In genomic region chr3:68647282-68647681, GRCm38 (mm10) we compare ENCODE assay signal across 27 mouse cellular contexts. TPM values are rescaled to one million over a fixed set of nuclear protein-coding genes. Genes with fewer than 3 reads are reported as not detected.
DNase-seq lines count a peak whose midpoint lies in the region; ATAC-seq and TF ChIP-seq lines count a peak whose summit lies in the region.
"Had no signal": no experiment of that assay in that cellular context is flagged by ENCODE, and none has a peak within 500 bp of the region (broad histone marks: within the 10 kb centered on the region; RNA-seq: fewer than 3 reads in every experiment).

No protein-coding gene starts in this region.

- 0 out of 2 replicates have a peak, but pooled peaks cover 4% of the 10 kb centered on the region for H3K9me3 ChIP-seq in kidney, embryonic 14.5 days (ENCODE audit: control insufficient read depth, low read length)
- no peaks in the 10 kb centered on the region for H3K9me3 ChIP-seq in kidney, embryonic 16.5 days (ENCODE audit: low read length)
- no peaks in the 10 kb centered on the region for H3K9me3 ChIP-seq in liver, postnatal 0 days (ENCODE audit: low read length)
- no peaks in the 10 kb centered on the region for H3K9me3 ChIP-seq in liver, embryonic 11.5 days (ENCODE audit: control insufficient read depth, low read length)
- H3K9me3 ChIP-seq: embryonic facial prominence, embryonic 10.5 days; embryonic facial prominence, embryonic 12.5 days; forebrain, embryonic 13.5 days; forebrain, embryonic 15.5 days had no signal

- DNase-seq in kidney, adult 8-10 months = no peak
- no peak for DNase-seq in kidney, postnatal 4 days
- no peak for DNase-seq in liver, postnatal 0 days
- DNase-seq in liver, embryonic 11.5 days (ENCODE audit: low spot score) = no peak
- DNase-seq in splenic B cell, adult 2 months (ENCODE audit: low read depth, low spot score) = peak; percentile 32
- no peak for DNase-seq in embryo, embryonic 11 days
- DNase-seq: adrenal gland, adult 8-10 months; adrenal gland, postnatal 14 days; B cell, adult 2 months; cerebellum, adult 11 months; cerebellum, adult 18-20 months; cerebellum, adult 8-10 months; cerebellum, adult 9-11 months; cerebellum, postnatal 14 days; cerebellum, postnatal 36 days; forebrain, postnatal 0 days had no signal

- no peak for TF ChIP-seq EP300 in liver, postnatal 0 days (IDR thresholded peaks at IDR 0.05; ENCODE audit: low read depth)

- no peak overlapping the region for H3K4me2 ChIP-seq in kidney, embryonic 14.5 days (replicated peaks; ENCODE audit: low read depth, low read length)
- no peak overlapping the region for H3K4me2 ChIP-seq in kidney, embryonic 16.5 days (replicated peaks; ENCODE audit: low read depth, low read length)
- no peak overlapping the region for H3K4me2 ChIP-seq in liver, postnatal 0 days (ENCODE audit: low read depth, low read length)
- no peak overlapping the region for H3K4me2 ChIP-seq in liver, embryonic 11.5 days
- H3K4me2 ChIP-seq: embryonic facial prominence, embryonic 12.5 days; forebrain, embryonic 13.5 days; forebrain, embryonic 15.5 days had no signal

- H3K4me1 ChIP-seq in kidney, embryonic 14.5 days (ENCODE audit: control insufficient read depth, insufficient read depth, low read length) = 0 out of 2 replicates have a peak, but pooled peaks cover 5% of the 10 kb centered on the region
- H3K4me1 ChIP-seq in kidney, embryonic 16.5 days (ENCODE audit: insufficient read depth, low read length) = no peaks in the 10 kb centered on the region
- H3K4me1 ChIP-seq in liver, postnatal 0 days (ENCODE audit: insufficient read depth) = 0 out of 2 replicates have a peak, but pooled peaks cover 2% of the 10 kb centered on the region
- H3K4me1 ChIP-seq in liver, embryonic 11.5 days (replicated peaks; ENCODE audit: control insufficient read depth, insufficient read depth, low read length) = no peaks in the 10 kb centered on the region
- H3K4me1 ChIP-seq: embryonic facial prominence, embryonic 10.5 days; embryonic facial prominence, embryonic 12.5 days; forebrain, embryonic 13.5 days; forebrain, embryonic 15.5 days had no signal

- 42% methylated on average over 3 of the region's 3 CpGs for WGBS in kidney, embryonic 14.5 days
- 41% methylated on average over 3 of the region's 3 CpGs for WGBS in kidney, embryonic 16.5 days
- 74% methylated on average over 3 of the region's 3 CpGs for WGBS in liver, postnatal 0 days (ENCODE audit: insufficient replicate concordance)
- 84% methylated on average over 3 of the region's 3 CpGs for WGBS in liver, embryonic 11.5 days

- no peak overlapping the region for H3K4me3 ChIP-seq in kidney, embryonic 14.5 days (ENCODE audit: low read length)
- H3K4me3 ChIP-seq in kidney, embryonic 16.5 days (ENCODE audit: low read length) = no peak overlapping the region
- H3K4me3 ChIP-seq in liver, postnatal 0 days (ENCODE audit: low read depth, low read length) = no peak overlapping the region
- no peak overlapping the region for H3K4me3 ChIP-seq in liver, embryonic 11.5 days (ENCODE audit: low read depth, low read length)
- H3K4me3 ChIP-seq: embryonic facial prominence, embryonic 10.5 days; embryonic facial prominence, embryonic 12.5 days; forebrain, embryonic 13.5 days; forebrain, embryonic 15.5 days had no signal

- TF ChIP-seq CTCF in liver, postnatal 0 days (IDR thresholded peaks at IDR 0.05; ENCODE audit: low read depth) = no peak

- no peaks in the 10 kb centered on the region for H3K36me3 ChIP-seq in kidney, embryonic 14.5 days (ENCODE audit: control insufficient read depth, insufficient read depth, low read length)
- no peaks in the 10 kb centered on the region for H3K36me3 ChIP-seq in kidney, embryonic 16.5 days (ENCODE audit: insufficient read depth, low read length)
- H3K36me3 ChIP-seq in liver, postnatal 0 days (replicated peaks; ENCODE audit: insufficient read depth, low read length) = no peaks in the 10 kb centered on the region
- H3K36me3 ChIP-seq in liver, embryonic 11.5 days (ENCODE audit: control insufficient read depth, insufficient read depth, low read length) = no peaks in the 10 kb centered on the region
- no peaks in the 10 kb centered on the region for H3K36me3 ChIP-seq in splenic B cell, adult 2 months (ENCODE audit: control insufficient read depth, insufficient read depth, low read length, poor library complexity, severe bottlenecking)
- H3K36me3 ChIP-seq: embryonic facial prominence, embryonic 10.5 days; embryonic facial prominence, embryonic 12.5 days; forebrain, embryonic 15.5 days; G1E had no signal

- no peak overlapping the region for H3K9ac ChIP-seq in kidney, embryonic 14.5 days (ENCODE audit: low read depth, low read length)
- no peak overlapping the region for H3K9ac ChIP-seq in kidney, embryonic 16.5 days (replicated peaks; ENCODE audit: low read length)
- H3K9ac ChIP-seq in liver, postnatal 0 days (replicated peaks) = no peak overlapping the region
- no peak overlapping the region for H3K9ac ChIP-seq in liver, embryonic 11.5 days (ENCODE audit: low read depth, low read length)
- H3K9ac ChIP-seq: embryonic facial prominence, embryonic 12.5 days; forebrain, embryonic 13.5 days; forebrain, embryonic 15.5 days; forebrain, postnatal 0 days had no signal

- no peaks in the 10 kb centered on the region for H3K27me3 ChIP-seq in kidney, embryonic 14.5 days (ENCODE audit: control insufficient read depth, insufficient read depth, low read length)
- no peaks in the 10 kb centered on the region for H3K27me3 ChIP-seq in kidney, embryonic 16.5 days (ENCODE audit: insufficient read depth, low read length)
- no peaks in the 10 kb centered on the region for H3K27me3 ChIP-seq in liver, postnatal 0 days (ENCODE audit: insufficient read depth, low read length)
- no peaks in the 10 kb centered on the region for H3K27me3 ChIP-seq in liver, embryonic 11.5 days (replicated peaks; ENCODE audit: control insufficient read depth, insufficient read depth, low read length)
- H3K27me3 ChIP-seq in splenic B cell, adult 2 months (ENCODE audit: control insufficient read depth, insufficient read depth, low read length, poor library complexity, severe bottlenecking) = no peaks in the 10 kb centered on the region
- H3K27me3 ChIP-seq: CH12.LX; embryonic facial prominence, embryonic 12.5 days; forebrain, embryonic 13.5 days; forebrain, embryonic 15.5 days; Patski had no signal

- H3K27ac ChIP-seq in kidney, embryonic 14.5 days (ENCODE audit: low read depth, low read length) = no peak overlapping the region
- no peak overlapping the region for H3K27ac ChIP-seq in kidney, embryonic 16.5 days (ENCODE audit: low read length)
- H3K27ac ChIP-seq in liver, postnatal 0 days (ENCODE audit: low read depth) = 0 out of 2 replicates have a peak overlapping the region, but pooled peaks have one; percentile 11
- H3K27ac ChIP-seq in liver, embryonic 11.5 days (ENCODE audit: low read depth, low read length) = no peak overlapping the region
- H3K27ac ChIP-seq: embryonic facial prominence, embryonic 10.5 days; embryonic facial prominence, embryonic 12.5 days; forebrain, embryonic 13.5 days; forebrain, embryonic 15.5 days had no signal

- ATAC-seq in kidney, embryonic 14.5 days (ENCODE audit: low FRiP score, low TSS enrichment) = peak; percentile 63; the same call in 1 of the 2 replicates
- ATAC-seq in kidney, embryonic 16.5 days (ENCODE audit: low FRiP score, low TSS enrichment) = peak; percentile 60; the same call in 1 of the 2 replicates
- no peak for ATAC-seq in liver, postnatal 0 days
- ATAC-seq in liver, embryonic 11.5 days (replicated peaks; ENCODE audit: low FRiP score) = no peak
- ATAC-seq: activated CD4-positive, CD25-positive, alpha-beta regulatory T cell, adult 4 months; forebrain, embryonic 13.5 days; forebrain, embryonic 15.5 days; forebrain, postnatal 0 days had no signal

RNA-seq across cellular contexts. Expression of gene Il12a, which starts 43.2 kb away (rescaled TPM):
- polyA plus RNA-seq in kidney, embryonic 14.5 days (2014; fragmentation: Nextera tagmentation; extraction: Ambion mirVana) = 0.20 and 0.47 TPM in 2 replicates
- polyA plus RNA-seq in kidney, embryonic 16.5 days (2015; fragmentation: Nextera tagmentation; extraction: Ambion mirVana) = 0.41 TPM in 1 of 2 replicates, not detected in the other
- 3.1 and 3.2 TPM in 2 replicates for polyA plus RNA-seq in liver, postnatal 0 days (2015; fragmentation: Nextera tagmentation; extraction: Ambion mirVana)
- polyA plus RNA-seq in liver, embryonic 11.5 days (2014; fragmentation: Nextera tagmentation; extraction: Ambion mirVana) = 4.2 and 4.7 TPM in 2 replicates
- polyA plus RNA-seq: activated CD4-positive, CD25-positive, alpha-beta regulatory T cell, adult 4 months; brain, embryonic 14.5 days; embryonic facial prominence, embryonic 10.5 days; forebrain, postnatal 0 days; G1E; Patski had no signal

Comparison
In these comparisons a context has a peak if more than half of its experiments do, and no peak if none do; other contexts are left out.
1. ATAC-seq: peak in kidney, embryonic 14.5 days (single experiment) and kidney, embryonic 16.5 days (single experiment); none in liver, postnatal 0 days (single experiment) and liver, embryonic 11.5 days (single experiment).